Mouse (Mus musculus) bone marrow macrophage, adult 2 months (primary cell): ENCODE results near the gene Gm21958.

Experiments
- CTCF ChIP-seq: IDR thresholded peaks from 2 replicates; pipeline ENCODE4 v1.5.1; 2012; ENCODE audit warnings: low read depth, mild to moderate bottlenecking, low read length, moderate library complexity
- POLR2A ChIP-seq: IDR thresholded peaks from 2 replicates; pipeline ENCODE4 v1.6.1; 2012; ENCODE audit warnings: mild to moderate bottlenecking, low read depth, low read length, borderline replicate concordance

GRCm38 (mm10) chr3:54737317-54737716, 23.2 kb upstream of the Gm21958 start:
- no peak for TF ChIP-seq CTCF
- no peak for TF ChIP-seq POLR2A
